Mouse (Mus musculus) frontal cortex, postnatal 10 days (tissue): ENCODE results near the gene 0610037L13Rik.

Experiments used
- DNase-seq, 2 experiments: peaks; one replicate each; pipeline ENCODE4 v3.0.0; 2022; ENCODE audit warnings: low spot score in 2 of 2, mixed read lengths in 1 of 2

The 0610037L13Rik gene

DNA sequence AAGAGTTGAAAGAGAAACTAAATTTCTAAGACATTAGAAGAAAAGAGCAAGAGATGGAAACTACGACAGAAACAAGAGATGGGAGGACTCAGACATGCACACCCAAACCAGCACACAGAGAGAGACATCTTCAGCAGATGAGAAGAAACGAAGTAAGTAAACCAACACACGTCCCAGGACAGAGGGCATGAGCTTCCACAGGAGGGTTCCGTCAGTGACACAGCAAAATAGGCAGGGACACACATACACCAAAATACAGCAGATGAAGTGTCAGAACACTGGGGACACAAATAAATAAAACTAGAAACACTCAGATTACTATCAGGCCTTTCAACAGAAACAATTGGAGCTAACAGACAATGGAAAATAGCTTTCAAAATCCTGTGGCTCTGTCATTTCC is 20.4 kb downstream of the 0610037L13Rik start:
- DNase-seq: no peak

- DNase-seq: no peak
Measured at GRCm38 (mm10) chr4:107920336-107920735, 30.7 kb downstream of the 0610037L13Rik start.

GRCm38 (mm10) chr4:107921152-107921695 is 31.6 kb downstream of the 0610037L13Rik start:
- no peak for DNase-seq

DNA sequence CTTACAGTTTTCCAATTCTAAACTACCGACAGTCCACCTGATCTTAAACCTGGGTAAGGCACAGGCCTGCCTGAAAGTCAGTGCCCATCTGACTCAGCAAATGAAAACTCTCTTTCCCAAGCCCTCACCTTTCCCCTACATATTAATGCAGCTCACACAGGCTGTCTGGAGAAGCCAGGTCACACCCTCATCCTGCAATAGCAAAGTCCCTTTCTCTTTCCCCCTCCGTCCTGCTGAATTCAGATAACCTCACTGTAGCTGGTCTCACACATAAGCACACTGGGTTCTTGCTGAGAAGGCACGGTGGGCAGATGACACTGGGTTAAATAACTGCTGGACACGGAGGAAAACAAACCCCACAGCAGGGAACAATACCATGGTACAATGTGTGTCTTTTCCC is 32.3 kb downstream of the 0610037L13Rik start:
- DNase-seq: no peak

GRCm38 (mm10) chr4:107923145-107923802 is 33.7 kb downstream of the 0610037L13Rik start, which contains the start of gene Cpt2:
TSS of gene Cpt2 (minus strand) at chr4:107923610.
- peak; percentile 78 to 83 for DNase-seq

DNA sequence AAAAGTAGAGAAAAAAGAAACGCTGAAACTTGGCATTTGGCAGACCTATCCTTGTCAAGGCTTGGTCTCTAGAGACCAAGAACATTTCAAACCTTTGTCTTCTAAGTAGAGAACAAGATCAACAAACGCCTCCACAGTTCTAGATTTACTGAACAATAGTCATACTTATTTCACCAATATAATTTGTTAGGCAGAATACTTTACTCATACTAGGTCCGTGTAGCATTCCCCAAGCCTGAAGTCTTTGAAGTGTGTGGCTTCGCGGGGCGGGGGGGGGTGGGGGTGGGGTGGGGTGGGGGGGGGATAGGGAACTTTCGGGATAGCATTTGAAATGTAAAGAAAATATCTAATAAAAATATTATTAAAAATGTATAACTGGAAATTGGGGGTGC is 34.2 kb downstream of the 0610037L13Rik start:
- DNase-seq: no peak

DNA sequence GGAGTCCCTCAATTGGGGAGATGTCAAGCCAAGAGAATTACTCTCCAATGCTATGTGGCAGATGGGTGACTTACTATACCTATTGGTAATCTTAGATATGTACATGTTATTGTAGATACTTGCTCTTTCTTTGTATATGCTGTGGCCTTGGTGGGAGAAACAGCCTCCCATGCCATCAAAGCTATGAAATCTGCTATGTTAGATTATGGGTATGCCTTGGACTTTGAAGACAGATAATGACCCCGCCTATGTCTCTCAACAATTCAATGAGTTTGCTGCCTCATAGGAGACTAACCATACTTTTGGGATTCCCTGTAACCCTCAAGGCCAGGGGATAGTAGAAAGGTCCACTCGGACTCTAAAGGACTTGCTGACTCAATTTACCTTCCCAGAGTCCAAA is 38.7 kb downstream of the 0610037L13Rik start:
- no peak for DNase-seq

- DNase-seq: no peak
Measured at GRCm38 (mm10) chr4:107928726-107929125, 39.1 kb downstream of the 0610037L13Rik start.

- no peak for DNase-seq
Measured at GRCm38 (mm10) chr4:107931453-107931852, 41.8 kb downstream of the 0610037L13Rik start.

DNA sequence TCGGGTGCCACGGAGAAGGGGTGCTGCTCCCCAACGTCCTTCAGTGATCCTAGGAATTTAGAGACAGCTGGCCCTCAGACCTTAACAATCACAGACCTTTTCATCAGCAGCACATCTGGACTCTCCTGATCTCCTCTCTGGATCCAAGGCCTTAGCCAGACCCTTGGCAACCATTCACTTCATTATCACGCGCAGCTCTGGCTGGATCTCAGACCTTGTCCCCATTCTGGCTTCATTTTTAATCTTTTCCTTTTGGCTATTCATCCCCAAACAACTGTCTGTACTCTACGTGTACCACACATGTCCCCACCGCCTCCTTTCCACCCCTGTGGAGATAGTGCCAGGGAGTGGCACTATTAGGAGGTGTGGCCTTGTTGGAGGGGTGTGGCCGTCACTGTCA is 43.6 kb downstream of the 0610037L13Rik start:
- DNase-seq: no peak

GRCm38 (mm10) chr4:107935254-107935653 is 45.6 kb downstream of the 0610037L13Rik start:
- no peak for DNase-seq

GRCm38 (mm10) chr4:107937338-107937737 is 47.7 kb downstream of the 0610037L13Rik start:
- DNase-seq: peak; percentile 57 to 58

DNA sequence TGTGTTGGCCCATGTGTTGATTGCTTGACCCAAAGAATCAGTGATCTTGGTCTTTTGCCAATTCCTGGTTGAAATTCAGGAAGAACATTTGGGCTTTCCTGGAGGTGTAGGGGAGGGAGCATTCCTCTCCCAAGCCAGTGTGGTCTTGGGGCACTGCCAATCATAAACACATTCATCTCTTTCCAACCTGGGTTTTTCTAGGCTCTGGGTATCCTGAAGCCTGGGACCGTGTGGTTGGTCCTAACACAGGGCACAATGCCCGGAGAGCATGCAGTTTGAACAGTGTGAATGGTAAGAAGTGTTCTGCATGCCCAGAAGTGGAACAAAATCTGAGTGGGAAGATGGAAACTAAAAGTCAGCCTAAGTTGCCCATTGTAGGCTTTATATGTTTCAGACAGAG is 48.5 kb downstream of the 0610037L13Rik start:
- no peak for DNase-seq

DNA sequence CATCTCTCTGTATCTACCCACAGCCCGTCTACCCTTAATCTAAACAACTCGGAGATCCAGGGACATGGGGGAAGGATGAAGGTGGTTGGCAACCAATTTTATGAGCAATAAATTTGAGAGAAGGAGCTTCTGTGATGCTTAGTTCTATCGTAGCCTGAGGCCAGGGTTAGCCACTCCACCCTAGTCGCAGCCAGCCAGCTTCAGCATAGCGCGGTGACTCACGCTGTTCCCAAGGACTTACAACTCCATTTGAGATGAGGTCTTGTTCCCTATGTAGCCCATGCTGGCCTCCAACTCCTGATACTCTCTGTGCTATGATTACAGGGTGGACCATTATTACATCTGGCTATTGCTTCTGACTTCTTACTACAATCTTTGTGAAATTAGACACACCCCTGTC is 53.1 kb downstream of the 0610037L13Rik start:
- no peak for DNase-seq

DNA sequence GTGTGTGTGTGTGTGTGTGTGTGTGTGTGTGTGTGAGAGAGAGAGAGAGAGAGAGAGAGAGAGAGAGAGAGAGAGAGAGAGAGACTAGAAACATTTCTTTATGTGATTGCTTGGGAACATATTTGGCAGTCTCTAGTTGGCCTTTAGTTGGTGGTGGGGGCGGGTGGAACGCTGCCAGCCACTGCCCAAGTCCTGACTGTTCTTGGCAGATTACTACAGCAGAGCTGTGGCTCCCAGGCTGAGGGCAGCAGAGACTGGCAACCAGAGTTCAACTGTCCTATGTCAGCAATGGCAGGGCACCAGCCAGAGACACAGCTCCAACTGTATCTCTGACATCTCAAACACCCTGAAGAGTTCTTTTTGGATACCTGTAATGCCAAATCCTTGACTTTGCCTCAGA is 54.5 kb downstream of the 0610037L13Rik start:
- DNase-seq: no peak
